Mouse (Mus musculus) brain, embryonic 14.5 days (tissue): ENCODE results near the gene Adam10.

Experiments used
- CTCF ChIP-seq: fragments of 200-500 bp; IDR thresholded peaks from 2 replicates; pipeline ENCODE4 v1.5.1; 2012; ENCODE audit warnings: inconsistent platforms, mild to moderate bottlenecking, moderate library complexity, borderline replicate concordance; ENCODE audit not compliant: insufficient read depth, insufficient read length; ENCODE audit errors: extremely low read depth
- POLR2A ChIP-seq: fragments of 200-500 bp; IDR thresholded peaks from 2 replicates; pipeline ENCODE4 v1.6.1; 2012; ENCODE audit warnings: mild to moderate bottlenecking, inconsistent platforms, borderline replicate concordance; ENCODE audit not compliant: poor library complexity, insufficient read depth, insufficient read length, severe bottlenecking; ENCODE audit errors: extremely low read depth

- TF ChIP-seq CTCF = no peak
- no peak for TF ChIP-seq POLR2A
Observed at GRCm38 (mm10) chr9:70650994-70651393, 27.8 kb upstream of the Adam10 start.
